Mouse (Mus musculus) spleen, adult 18-20 months (tissue): ENCODE data around the gene Gm5134.

Experiments
- DNase-seq, 2 experiments: peaks; one replicate each; pipeline ENCODE4 v3.0.0; 2022; ENCODE audit warnings: mixed read lengths in 2 of 2

The Gm5134 gene

GRCm38 (mm10) chr10:75954381-75954811, at the start of gene Gm5134:
Gene Gm5134 (plus strand): TSS chr10:75954514.
- no peak for DNase-seq

DNA sequence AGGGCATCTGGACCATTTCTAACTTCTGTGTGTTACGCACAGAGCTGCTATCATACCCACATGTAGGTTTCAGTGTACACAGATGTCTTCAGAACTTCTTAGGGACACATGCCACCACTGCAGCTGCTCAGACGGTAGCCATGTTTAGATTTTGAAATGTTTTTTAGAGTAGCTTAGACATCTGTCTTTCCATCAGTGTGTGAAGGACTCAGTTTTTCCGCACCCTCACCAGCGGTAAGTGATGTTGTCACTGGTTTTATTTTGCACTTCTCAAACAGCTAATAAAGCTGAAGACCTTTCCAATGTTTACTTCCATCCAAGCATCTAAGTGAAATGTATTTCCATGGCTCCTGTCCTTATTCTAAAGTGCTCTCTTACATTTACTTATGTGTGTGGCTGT, 47.4 kb upstream of the Gm5134 start:
- no peak for DNase-seq

DNA sequence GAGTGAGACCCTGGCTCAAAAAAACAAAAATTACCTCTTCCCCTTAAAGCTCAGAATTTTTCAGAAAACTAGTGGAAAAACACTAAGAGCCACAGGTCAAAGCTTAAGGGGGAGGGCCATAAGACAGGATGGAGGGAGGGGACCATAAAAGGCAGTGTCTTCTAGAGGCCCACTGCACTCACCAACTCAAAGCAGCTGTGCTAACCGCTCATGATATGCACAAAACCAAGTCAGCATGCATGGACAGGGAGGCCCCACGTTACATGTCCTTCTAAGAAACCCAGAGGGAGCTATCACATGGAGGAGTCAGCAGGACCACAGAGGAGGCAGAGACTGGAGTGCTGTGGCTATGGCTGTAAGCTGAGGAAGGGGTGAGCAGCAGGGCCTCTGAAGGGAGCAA, 43.6 kb upstream of the Gm5134 start:
- DNase-seq, result no peak

DNA sequence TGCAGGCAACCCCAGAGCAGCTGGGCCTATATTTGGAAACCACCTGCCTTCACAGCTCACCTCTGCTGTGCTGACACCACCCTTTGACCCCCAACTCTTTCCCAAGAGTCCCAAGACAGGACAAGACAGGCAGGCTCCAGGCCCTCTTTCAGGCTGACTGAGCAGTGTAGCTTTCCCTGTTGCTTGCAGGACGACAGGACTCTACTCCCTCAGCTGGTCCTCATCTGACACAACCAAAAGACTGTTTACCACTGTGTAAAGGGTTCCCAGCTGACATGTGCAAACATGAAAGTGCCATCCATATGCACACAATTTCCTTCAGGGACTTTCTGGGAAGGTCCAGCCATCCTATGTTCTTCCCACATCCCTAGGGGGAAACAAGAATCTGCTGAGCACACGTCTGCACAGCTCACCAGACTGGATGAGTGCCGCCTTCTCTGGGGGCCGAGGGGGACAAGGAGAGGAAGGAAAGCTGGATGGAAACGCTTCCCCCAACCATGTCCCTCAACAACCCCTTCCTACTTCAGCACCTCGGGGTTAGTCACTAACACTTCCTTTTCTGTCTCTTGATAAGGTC, 41.2 kb upstream of the Gm5134 start:
- DNase-seq, result no peak

GRCm38 (mm10) chr10:75915557-75915956, 38.8 kb upstream of the Gm5134 start:
- DNase-seq, result no peak

DNA sequence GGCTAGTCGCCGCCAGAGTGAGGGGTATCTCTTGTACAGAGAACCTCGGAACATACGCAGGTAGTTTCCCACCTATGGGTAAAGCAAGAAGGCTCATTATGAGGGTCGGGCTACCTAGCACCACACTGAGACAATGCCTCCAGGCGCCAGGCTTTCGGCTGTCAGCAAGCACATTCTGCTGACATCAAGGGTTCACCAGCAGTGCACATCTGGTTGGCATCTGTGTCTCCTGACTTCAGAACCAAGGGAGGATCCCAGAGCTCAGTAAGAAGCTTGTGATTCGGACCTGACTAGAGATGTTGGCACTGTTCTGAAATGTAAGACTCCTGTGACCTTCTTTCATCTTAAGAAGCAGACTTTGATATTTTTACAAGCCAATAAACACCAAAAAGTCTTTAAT, 37.5 kb upstream of the Gm5134 start:
- no peak for DNase-seq

GRCm38 (mm10) chr10:75919026-75919425, 35.3 kb upstream of the Gm5134 start:
- DNase-seq, result no peak

- DNase-seq, result peak; percentile 87 to 94
Measured at GRCm38 (mm10) chr10:75921026-75921725, 33.1 kb upstream of the Gm5134 start, which contains the start of gene Smarcb1. Gene Smarcb1 (minus strand): TSS chr10:75921617.

GRCm38 (mm10) chr10:75921726-75922560, 32.4 kb upstream of the Gm5134 start:
- DNase-seq, result no peak

- no peak for DNase-seq
Measured at GRCm38 (mm10) chr10:75924324-75924723, 30.0 kb upstream of the Gm5134 start.

- DNase-seq, result no peak
Measured at GRCm38 (mm10) chr10:75926396-75926795, 27.9 kb upstream of the Gm5134 start.

- no peak for DNase-seq
Measured at GRCm38 (mm10) chr10:75930304-75930703, 24.0 kb upstream of the Gm5134 start.

- DNase-seq, result no peak
Measured at GRCm38 (mm10) chr10:75931311-75931710, 23.0 kb upstream of the Gm5134 start.

DNA sequence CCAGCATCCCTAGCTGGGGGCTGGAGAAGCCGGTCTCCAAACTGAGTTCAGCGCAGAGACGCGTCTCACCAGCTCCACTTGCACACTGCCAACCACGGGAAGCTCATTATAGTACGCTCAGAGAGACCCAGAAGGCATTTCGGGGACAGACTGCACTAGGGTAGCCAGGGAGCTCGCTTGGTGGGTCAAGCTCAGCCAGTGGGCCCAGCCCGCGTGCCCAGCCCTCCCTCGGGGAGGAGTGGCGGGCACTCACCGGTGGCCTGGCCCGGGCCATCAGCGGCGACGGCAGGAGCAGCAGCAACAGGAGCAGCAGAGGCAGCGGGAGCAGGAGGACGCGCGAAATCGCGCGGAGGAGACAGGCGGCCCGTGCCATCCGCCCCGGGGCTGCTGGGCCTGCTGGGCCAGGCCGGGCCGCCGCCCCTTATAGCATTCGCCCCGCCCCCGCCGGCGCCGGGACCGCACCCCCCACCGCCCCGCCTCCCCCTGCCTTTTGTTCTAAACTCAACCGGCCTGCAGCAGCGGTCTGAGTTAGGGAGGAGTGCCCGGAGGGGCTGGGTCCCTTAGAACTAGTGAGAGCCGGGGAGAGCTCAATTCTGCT, 22.1 kb upstream of the Gm5134 start:
- peak; percentile 45 to 66 for DNase-seq

DNA sequence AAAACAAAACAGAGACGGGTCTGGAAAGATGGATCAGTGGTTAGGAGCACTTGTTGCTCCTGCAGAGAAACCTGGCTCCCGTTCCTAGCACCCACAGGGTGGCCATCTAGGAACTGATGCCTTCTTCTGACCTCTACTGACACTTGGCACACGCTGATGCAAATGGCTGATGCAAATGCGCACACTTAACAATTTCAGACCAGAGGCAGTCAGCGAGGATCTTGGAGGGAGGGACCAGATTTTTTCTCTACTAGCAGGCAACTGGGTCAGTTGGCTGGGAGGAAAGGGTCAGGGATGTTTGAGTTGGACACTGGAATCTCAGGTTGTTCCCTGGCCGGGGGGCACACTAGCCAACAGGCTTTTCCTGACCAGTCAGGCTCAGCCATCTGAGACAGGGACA, 21.4 kb upstream of the Gm5134 start, which contains the start of gene Chchd10:
Gene Chchd10 (plus strand): TSS at position 240 of the 400 bp plus-strand sequence.
- DNase-seq, result no peak

- DNase-seq, result no peak
Measured at GRCm38 (mm10) chr10:75934991-75935390, 19.3 kb upstream of the Gm5134 start.

DNA sequence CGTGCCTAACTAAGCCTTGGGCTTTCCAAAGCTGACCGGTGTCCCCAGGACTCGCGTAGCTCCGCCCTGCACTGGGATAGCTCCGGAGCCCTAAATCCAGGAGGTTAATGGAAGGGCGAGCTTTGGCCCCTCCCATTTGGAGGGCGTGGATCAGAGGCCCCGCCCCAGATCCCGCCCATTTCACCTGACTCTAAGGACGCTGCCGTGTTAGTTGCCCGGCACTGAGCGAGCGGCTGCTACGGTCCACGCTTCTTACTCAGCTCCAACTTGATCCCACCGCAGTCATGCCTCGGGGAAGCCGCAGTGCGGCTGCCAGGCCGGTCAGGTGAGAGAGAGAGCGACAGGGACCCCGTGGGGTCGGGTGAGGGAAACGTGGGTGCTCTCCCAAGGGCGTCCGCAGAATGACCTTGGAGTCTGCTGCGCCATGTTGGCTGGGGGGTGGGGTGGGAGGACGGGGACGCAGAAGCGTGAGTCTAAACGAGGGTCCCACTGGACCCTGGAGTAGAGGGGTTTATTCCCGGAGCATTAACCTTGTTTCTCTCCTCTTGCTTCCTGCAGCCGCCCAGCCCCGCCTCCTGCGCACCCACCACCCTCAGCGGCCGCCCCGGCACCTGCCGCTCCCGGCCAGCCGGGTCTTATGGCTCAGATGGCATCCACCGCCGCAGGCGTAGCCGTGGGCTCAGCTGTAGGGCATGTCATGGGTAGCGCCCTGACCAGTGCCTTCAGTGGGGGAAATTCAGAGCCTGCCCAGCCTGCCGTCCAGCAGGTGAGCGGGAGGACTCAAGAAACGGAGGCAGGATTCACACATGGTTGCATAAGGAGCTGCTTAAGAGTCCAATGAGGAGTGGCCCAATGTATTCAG, 18.4 kb upstream of the Gm5134 start, which contains the start of gene Mmp11:
Gene Mmp11 (minus strand): TSS at position 817 of the 862 bp plus-strand sequence.
- DNase-seq, result peak; percentile 60 to 72

- DNase-seq, result peak in 1 of 2 experiments; percentile 27
Measured at GRCm38 (mm10) chr10:75936909-75937667, 17.2 kb upstream of the Gm5134 start.

DNA sequence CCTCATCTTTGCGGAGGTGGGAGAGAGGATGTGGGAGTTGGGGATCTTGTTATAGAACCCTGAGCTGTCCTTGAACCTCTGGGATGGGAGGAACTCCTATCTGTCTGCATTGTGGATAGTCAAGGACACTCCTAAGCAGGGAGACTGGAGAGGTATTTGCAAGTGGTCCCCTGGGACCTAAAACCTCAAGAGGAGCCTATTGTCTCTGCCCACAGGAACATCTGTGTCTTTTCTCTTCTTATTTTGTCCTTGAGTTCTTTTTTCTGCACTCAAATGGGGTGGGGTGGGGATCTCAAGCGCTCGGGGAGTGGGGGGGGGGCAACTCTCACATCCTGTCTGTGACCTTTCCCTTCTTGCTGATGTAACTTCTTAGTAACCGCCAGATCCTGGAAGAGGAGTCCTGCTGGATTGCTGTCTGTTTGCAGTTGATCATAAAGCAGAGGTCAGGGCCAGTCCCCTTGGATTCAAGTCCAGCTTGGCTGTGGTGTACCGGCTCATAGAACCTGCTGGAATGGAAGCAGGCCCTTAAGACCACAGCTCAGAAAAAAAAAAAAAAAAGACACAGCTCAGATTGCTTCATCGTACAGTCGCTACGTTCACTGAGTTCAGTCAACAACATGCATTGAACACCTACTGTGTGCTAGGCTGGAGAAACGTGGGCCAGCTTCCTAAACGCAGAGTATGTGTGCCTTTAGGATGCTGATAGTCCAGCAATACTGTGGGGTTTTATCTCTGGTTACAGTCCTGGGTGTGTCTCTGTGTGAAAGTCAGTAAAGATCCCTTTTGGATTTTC, 16.3 kb upstream of the Gm5134 start:
- DNase-seq, result peak in 1 of 2 experiments; percentile 27
